Mouse (Mus musculus) thymus, adult 18-20 months (tissue): ENCODE results near the gene Olfml3.

Source experiments
- DNase-seq, 2 experiments: peaks; one replicate each; pipeline ENCODE4 v3.0.0; 2022; ENCODE audit warnings: mixed read lengths in 2 of 2

Gene Olfml3

GRCm38 (mm10) chr3:103739329-103739728 is 1.5 kb upstream of the Olfml3 start, which contains the start of gene Gm10964:
Gene Gm10964 (plus strand): TSS chr3:103739366.
- no peak for DNase-seq

- DNase-seq, result no peak
Measured at GRCm38 (mm10) chr3:103737061-103737754, 593 bp downstream of the Olfml3 start.

GRCm38 (mm10) chr3:103735776-103736600 is 1.8 kb downstream of the Olfml3 start:
- DNase-seq, result no peak

- no peak for DNase-seq
Measured at GRCm38 (mm10) chr3:103734696-103735519, 2.9 kb downstream of the Olfml3 start.

DNA sequence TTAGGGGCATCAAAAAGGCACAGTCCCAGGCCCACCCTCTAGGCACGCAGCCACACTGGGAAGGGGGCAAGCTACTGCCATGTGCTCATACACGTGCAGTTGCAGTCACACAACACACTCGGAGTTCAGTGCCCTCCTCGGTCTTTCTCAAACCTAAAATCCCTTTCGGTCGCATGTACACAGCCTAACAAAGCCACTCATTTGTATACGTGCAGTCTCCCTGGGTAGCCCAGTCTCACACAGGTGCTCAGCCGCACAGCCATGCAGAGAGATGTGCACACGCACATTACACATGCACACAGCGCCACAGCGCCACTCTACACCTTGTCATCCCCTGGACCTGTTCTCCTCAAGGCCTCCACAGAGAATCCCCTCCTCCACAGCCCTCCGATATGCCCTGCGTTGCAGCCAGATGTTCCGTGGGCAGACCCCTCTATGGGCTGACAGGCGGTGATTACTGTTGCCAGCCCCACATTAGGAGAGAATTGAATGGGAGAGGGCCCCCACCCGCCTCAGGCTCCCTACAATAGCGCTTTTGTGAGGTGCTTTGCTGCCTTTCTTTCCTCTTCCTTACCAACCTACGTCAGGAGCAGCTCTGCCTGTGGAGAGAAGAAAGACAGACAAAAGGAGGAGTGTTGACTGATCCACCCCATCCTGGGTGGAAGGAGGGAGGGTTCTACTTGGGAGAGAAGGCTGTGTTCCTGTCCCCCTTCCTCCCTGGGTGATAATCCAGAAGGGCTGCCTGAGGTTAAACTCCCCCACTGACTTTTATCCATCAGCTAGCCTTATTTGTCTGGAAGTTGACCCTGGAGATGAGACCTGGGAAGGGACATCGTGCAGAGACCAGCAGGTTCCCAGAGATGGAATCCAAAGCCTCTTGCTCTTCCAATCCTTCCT is 3.8 kb downstream of the Olfml3 start:
- DNase-seq, result no peak

DNA sequence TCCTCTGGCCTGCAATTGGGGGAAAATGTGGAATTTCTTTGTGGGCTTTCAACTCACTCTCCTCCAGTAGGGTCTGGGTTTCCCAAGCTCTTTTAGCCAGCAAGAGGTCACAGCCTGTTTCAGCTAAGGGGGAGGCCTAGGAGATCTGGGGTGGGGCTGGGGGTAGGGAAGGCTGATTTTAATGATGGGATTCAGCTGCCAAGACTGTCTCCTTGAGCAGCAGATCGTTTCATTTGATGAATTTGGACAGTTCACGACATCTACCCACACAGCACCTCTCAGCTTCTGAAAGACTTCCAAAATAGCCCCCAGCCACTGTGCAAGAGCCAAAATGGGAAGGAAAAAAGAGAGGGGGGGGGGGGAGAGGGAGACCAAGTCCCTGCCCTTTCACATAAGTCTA is 4.6 kb downstream of the Olfml3 start:
- no peak for DNase-seq

DNA sequence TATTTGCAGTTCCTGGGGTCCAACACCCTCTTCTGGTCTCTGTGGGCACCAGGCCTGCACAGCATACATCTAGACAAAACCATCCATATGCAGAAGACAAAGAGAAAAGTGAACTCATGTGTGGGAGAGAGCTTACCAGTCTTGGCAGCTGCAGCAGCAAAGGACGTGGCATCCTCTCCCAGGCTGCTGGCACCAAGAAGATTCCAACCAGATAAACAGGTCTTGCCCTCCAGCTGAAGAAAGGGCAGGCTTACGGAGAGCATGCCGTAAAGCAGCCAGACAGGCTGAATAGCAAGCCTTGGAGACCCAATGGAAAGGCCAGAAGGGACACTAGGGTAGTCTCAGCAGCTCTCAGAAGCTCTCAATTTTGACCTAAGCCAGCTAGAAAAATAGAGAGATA is 5.7 kb downstream of the Olfml3 start:
- DNase-seq, result no peak

- no peak for DNase-seq
Measured at GRCm38 (mm10) chr3:103729850-103730249, 8.0 kb downstream of the Olfml3 start.

DNA sequence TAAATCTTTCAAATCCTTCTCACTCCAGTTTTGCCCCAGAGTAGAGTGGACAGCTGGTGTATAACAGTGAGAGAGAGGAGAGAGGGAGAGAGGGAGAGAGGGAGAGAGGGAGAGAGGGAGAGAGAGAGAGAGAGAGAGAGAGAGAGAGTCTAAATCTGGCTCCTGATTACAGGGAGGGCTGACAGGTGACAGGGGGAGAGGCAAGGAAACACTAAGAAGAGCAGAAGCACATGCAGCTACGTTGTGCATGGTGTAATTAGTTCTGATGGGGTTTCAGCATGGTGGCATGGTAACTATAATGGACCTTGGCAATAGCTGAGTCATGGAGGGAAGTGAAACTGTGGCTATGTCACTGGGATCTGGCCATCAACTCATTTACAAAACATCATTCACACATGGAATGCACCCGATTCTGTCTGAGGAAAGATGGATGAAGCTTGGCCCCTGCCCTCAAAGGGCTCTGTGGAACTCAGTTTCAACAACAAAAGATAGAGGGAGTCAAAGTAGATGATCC is 9.9 kb downstream of the Olfml3 start:
- DNase-seq, result no peak

DNA sequence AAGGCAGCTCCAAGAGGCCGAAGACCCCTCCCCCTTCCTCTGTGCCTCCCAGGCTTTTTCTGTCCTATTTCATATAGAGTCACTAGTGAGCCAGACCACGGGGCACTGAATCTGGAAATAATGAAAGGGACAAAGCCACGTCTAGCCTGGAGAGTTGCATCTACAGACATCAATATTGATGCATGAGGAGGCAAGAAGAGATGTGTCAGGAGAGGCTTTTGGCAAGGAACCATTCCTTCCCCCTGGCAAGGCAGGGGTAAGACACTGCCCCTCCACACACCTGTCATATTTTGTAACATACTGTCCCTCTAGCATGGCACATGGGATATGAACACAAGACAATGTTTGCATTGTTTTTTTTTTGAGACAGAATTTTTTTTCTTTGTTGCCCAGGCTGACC is 11.2 kb downstream of the Olfml3 start:
- DNase-seq, result no peak

- no peak for DNase-seq
Measured at GRCm38 (mm10) chr3:103724137-103724536, 13.7 kb downstream of the Olfml3 start.

GRCm38 (mm10) chr3:103718728-103719127 is 19.1 kb downstream of the Olfml3 start:
- DNase-seq, result peak in 1 of 2 experiments; percentile 3

- no peak for DNase-seq
Measured at GRCm38 (mm10) chr3:103716774-103717760, 20.7 kb downstream of the Olfml3 start.

- DNase-seq, result peak in 1 of 2 experiments; percentile 26
Measured at GRCm38 (mm10) chr3:103715762-103716693, 21.8 kb downstream of the Olfml3 start.

DNA sequence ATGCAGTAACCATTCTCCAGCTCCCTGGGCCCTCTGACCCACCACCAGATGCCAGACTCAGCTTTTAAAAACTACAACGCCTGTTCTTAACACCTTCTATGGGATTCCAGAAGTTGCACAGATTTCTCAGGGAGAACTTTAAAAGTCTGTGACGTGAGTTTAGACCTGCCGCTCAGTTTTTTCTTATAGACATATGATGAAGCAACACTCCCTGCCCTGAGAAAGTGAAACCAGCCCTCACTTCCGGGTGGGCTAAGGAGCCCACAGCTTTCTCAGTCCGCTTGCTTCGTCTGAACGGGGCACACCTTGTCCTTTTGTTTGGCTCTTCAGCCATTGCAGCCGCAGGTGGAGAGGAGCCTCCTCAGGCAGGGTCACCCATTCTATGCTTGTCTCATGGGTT is 22.9 kb downstream of the Olfml3 start:
- no peak for DNase-seq

DNA sequence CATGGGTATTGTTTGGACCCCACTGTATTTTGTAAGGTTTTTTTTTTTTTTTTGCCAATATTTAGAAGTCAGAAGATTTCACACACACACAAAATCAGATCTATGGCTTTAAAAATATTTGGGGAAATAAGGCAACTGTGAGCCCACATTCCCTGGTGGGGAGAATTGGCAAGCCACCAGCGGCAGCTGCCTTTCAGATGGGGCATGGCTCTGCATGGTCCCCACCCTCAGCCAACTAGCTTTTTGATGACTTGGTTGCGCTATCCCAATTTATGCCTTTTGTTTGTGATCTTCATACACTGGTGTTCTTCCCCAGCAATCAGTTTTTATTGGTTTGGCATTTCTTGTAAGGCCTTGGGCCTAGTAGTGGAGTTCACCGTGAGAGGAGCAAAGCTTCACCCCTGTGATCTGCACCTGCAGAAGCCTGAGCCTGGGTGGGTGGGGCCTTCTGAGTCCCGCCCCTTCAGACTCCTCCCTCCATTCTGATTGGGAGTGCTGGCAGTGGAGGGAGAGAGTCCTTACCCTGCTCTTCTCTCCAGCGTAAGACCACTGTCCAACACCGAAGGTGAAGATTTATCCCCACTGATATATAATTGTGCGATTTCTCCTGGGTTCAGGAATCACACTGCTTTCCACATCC is 23.4 kb downstream of the Olfml3 start:
- peak in 1 of 2 experiments; percentile 51 for DNase-seq

DNA sequence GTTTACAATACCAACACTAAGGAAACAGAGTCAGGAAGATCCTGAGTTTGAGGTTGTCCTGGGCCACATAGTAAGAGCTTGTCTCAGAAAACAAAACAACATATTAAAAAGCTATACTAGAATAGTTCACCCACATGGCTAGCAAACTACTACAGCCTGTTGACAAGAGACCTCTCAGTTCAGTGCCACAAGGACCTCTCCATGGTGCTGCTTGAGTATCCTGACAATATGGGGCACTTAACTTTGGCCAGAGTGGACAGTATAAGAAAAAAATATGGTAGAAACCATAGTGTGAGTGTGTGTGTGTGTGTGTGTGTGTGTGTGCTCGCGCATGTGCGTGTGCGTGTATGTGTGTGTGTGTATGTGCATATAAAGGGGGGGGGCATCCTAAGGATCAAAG is 25.6 kb downstream of the Olfml3 start:
- no peak for DNase-seq

DNA sequence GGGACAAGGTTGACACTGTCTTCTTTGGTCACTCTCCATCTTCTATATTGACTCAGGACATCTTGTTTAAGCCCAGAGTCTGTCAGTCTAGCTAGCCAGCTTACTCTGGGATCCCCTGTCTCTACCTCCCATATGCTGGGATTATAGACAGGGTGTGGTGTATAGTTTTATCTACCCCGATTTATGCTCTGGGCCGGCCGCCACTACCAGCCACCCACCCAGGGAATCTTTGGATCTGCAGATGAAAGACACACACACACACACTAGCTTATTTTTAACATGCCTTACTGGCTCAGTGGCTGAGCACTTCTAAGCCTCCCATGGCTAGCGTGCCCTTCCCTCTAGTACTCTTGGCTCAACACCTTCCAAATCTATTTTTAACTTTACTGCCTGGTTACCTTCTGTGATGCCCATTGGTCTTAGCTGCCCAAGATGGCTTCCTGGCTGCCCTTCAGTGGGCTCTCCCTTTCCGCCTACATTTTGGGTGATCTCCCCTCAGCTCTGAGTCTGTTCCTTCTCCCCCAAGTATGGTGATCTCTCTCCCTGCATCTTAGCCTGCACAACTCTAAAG is 28.2 kb downstream of the Olfml3 start:
- DNase-seq, result no peak

- DNase-seq, result no peak
Measured at GRCm38 (mm10) chr3:103705426-103705825, 32.4 kb downstream of the Olfml3 start.
